Comparison of ENCODE assay signal across 12 mouse cellular contexts in the genomic region with DNA sequence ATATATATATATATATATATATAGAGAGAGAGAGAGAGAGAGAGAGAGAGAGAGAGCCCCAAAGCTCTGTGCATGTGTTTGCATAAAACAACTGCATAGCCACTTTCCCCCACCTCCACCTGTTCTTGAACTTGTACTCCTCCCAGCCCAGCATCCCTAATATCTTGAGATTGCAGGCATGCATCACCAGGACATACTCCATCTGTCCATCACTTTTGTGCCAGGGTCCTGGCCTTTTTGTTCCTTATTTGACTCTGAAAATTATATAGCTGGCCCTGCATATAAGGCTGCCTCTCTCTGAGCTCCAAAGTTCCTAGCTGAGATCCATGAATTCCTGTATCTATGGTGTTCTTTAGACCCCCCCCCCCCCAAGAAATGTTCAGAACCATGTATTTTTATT.
"Had no signal": no experiment of that assay in that cellular context is flagged by ENCODE, and none has a peak within 500 bp of the region (broad histone marks: within the 10 kb centered on the region; RNA-seq: fewer than 3 reads in every experiment).

No protein-coding gene starts in this region.

- ATAC-seq: lung, postnatal 0 days had no signal

- H3K4me3 ChIP-seq: limb, embryonic 12.5 days; midbrain, embryonic 10.5 days; myocyte; neural tube, embryonic 12.5 days had no signal

- H3K4me1 ChIP-seq: limb, embryonic 12.5 days; midbrain, embryonic 10.5 days; neural tube, embryonic 12.5 days had no signal

- H3K9ac ChIP-seq: limb, embryonic 12.5 days; neural tube, embryonic 12.5 days had no signal

- H3K27ac ChIP-seq: limb, embryonic 12.5 days; midbrain, embryonic 10.5 days; neural tube, embryonic 12.5 days; stomach, postnatal 0 days had no signal

- DNase-seq: kidney, adult 18-20 months; kidney, postnatal 10 days; kidney, postnatal 4 days; lung, adult 2 months; lung, postnatal 36 days; thymus, postnatal 4 days had no signal

- H3K27me3 ChIP-seq: neural tube, embryonic 12.5 days had no signal

- H3K9me3 ChIP-seq: limb, embryonic 12.5 days; midbrain, embryonic 10.5 days; neural tube, embryonic 12.5 days had no signal

- H3K36me3 ChIP-seq: midbrain, embryonic 10.5 days had no signal

- H3K4me2 ChIP-seq: limb, embryonic 12.5 days; neural tube, embryonic 12.5 days had no signal
